Mouse (Mus musculus): ENCODE data around the gene Iqcj. TPM values are rescaled to one million over a fixed set of nuclear protein-coding genes. Genes with fewer than 3 reads are reported as not detected.
A peak's percentile ranks its signal among the peaks of the same experiment; 100 is the strongest.

The Iqcj gene
- polyA plus RNA-seq, 1 experiment from 2014 or later: not detected

- DNase-seq (ENCODE audit: low spot score) (peak; percentile 58), ATAC-seq (ENCODE audit: insufficient read depth, low FRiP score, low TSS enrichment) (no peak)
- WGBS: 49% methylated on average over 9 of the region's 9 CpGs
- Histone ChIP-seq H3K4me2 (ENCODE audit: low read depth) (no peak overlapping the region), H3K4me1 (ENCODE audit: control insufficient read depth, insufficient read depth, low read length) (no peaks in the 10 kb centered on the region), H3K27me3 (ENCODE audit: control insufficient read depth, insufficient read depth, low read length) (no peaks in the 10 kb centered on the region), H3K4me3 (ENCODE audit: low read depth, low read length) (no peak overlapping the region), H3K9me3 (ENCODE audit: control insufficient read depth, low read length) (no peaks in the 10 kb centered on the region), H3K27ac (ENCODE audit: low read depth, low read length) (no peak overlapping the region), H3K36me3 (ENCODE audit: control insufficient read depth, insufficient read depth, low read length) (no peaks in the 10 kb centered on the region), H3K9ac (ENCODE audit: low read length) (no peak overlapping the region)
Measured at GRCm38 (mm10) chr3:68045475-68046416, 153.7 kb downstream of the Iqcj start.

- H3K9ac ChIP-seq (ENCODE audit: low read length): no peak overlapping the region
Measured at GRCm38 (mm10) chr3:68053538-68053937, 161.5 kb downstream of the Iqcj start.

GRCm38 (mm10) chr3:68055071-68055470 lies 163.1 kb downstream of the Iqcj start:
- WGBS: 67% methylated on average over 13 of the region's 13 CpGs

More at GRCm38 (mm10) chr3:68053538-68053937, 161.5 kb downstream of the Iqcj start:
- Histone ChIP-seq H3K4me2 (ENCODE audit: low read depth) (no peak overlapping the region), H3K4me1 (ENCODE audit: control insufficient read depth, insufficient read depth, low read length) (no peaks in the 10 kb centered on the region), H3K9me3 (ENCODE audit: control insufficient read depth, low read length) (no peaks in the 10 kb centered on the region), H3K4me3 (ENCODE audit: low read depth, low read length) (no peak overlapping the region), H3K36me3 (ENCODE audit: control insufficient read depth, insufficient read depth, low read length) (no peaks in the 10 kb centered on the region), H3K27me3 (ENCODE audit: control insufficient read depth, insufficient read depth, low read length) (no peaks in the 10 kb centered on the region), H3K27ac (ENCODE audit: low read depth, low read length) (no peak overlapping the region)
- WGBS: 48% methylated on average over 2 of the region's 2 CpGs
- ATAC-seq (ENCODE audit: insufficient read depth, low FRiP score, low TSS enrichment) (no peak), DNase-seq (ENCODE audit: low spot score) (no peak)

GRCm38 (mm10) chr3:68056373-68057275 lies 164.6 kb downstream of the Iqcj start:
- no peaks in the 10 kb centered on the region for H3K9me3 ChIP-seq (ENCODE audit: control insufficient read depth, low read length)
- DNase-seq (ENCODE audit: low spot score) (peak; percentile 67), ATAC-seq (ENCODE audit: insufficient read depth, low FRiP score, low TSS enrichment) (no peak)
- 0 out of 2 replicates have a peak overlapping the region, but pooled peaks have one; percentile 0 for H3K4me3 ChIP-seq (ENCODE audit: low read depth, low read length)
- 0 out of 2 replicates have a peak overlapping the region, but pooled peaks have one; percentile 5 for H3K4me2 ChIP-seq (ENCODE audit: low read depth)
- H3K9ac ChIP-seq (ENCODE audit: low read length): no peak overlapping the region
- no peaks in the 10 kb centered on the region for H3K4me1 ChIP-seq (ENCODE audit: control insufficient read depth, insufficient read depth, low read length)
- H3K27ac ChIP-seq (ENCODE audit: low read depth, low read length): no peak overlapping the region
- H3K36me3 ChIP-seq (ENCODE audit: control insufficient read depth, insufficient read depth, low read length): no peaks in the 10 kb centered on the region
- no peaks in the 10 kb centered on the region for H3K27me3 ChIP-seq (ENCODE audit: control insufficient read depth, insufficient read depth, low read length)
- 59% methylated on average over 23 of the region's 23 CpGs for WGBS

More at GRCm38 (mm10) chr3:68055071-68055470, 163.1 kb downstream of the Iqcj start:
- Histone ChIP-seq H3K9me3 (ENCODE audit: control insufficient read depth, low read length) (no peaks in the 10 kb centered on the region), H3K27ac (ENCODE audit: low read depth, low read length) (no peak overlapping the region), H3K4me1 (ENCODE audit: control insufficient read depth, insufficient read depth, low read length) (no peaks in the 10 kb centered on the region), H3K27me3 (ENCODE audit: control insufficient read depth, insufficient read depth, low read length) (no peaks in the 10 kb centered on the region), H3K4me3 (ENCODE audit: low read depth, low read length) (no peak overlapping the region), H3K4me2 (ENCODE audit: low read depth) (no peak overlapping the region), H3K36me3 (ENCODE audit: control insufficient read depth, insufficient read depth, low read length) (no peaks in the 10 kb centered on the region), H3K9ac (ENCODE audit: low read length) (no peak overlapping the region)
- no peak for DNase-seq (ENCODE audit: low spot score)
- ATAC-seq (ENCODE audit: insufficient read depth, low FRiP score, low TSS enrichment): no peak

- H3K9ac ChIP-seq (ENCODE audit: low read length): no peak overlapping the region
- DNase-seq (ENCODE audit: low spot score): peak; percentile 39
- 54% methylated on average over 2 of the region's 2 CpGs for WGBS
Measured at GRCm38 (mm10) chr3:68059162-68059800, 167.3 kb downstream of the Iqcj start.

GRCm38 (mm10) chr3:68064731-68065130 lies 172.7 kb downstream of the Iqcj start, which contains the start of gene Schip1:
Gene Schip1, plus strand, starts transcription at chr3:68064802.
- DNase-seq (ENCODE audit: low spot score) (peak; percentile 52), ATAC-seq (ENCODE audit: insufficient read depth, low FRiP score, low TSS enrichment) (no peak)
- WGBS: 42% methylated on average over 12 of the region's 12 CpGs

More at GRCm38 (mm10) chr3:68059162-68059800, 167.3 kb downstream of the Iqcj start:
- no peak overlapping the region for H3K27ac ChIP-seq (ENCODE audit: low read depth, low read length)
- ATAC-seq (ENCODE audit: insufficient read depth, low FRiP score, low TSS enrichment): peak; percentile 61; the same call in 1 of the 2 replicates
- no peaks in the 10 kb centered on the region for H3K36me3 ChIP-seq (ENCODE audit: control insufficient read depth, insufficient read depth, low read length)
- H3K27me3 ChIP-seq (ENCODE audit: control insufficient read depth, insufficient read depth, low read length): no peaks in the 10 kb centered on the region
- no peak overlapping the region for H3K4me2 ChIP-seq (ENCODE audit: low read depth)
- H3K4me3 ChIP-seq (ENCODE audit: low read depth, low read length): no peak overlapping the region
- H3K4me1 ChIP-seq (ENCODE audit: control insufficient read depth, insufficient read depth, low read length): no peaks in the 10 kb centered on the region
- no peaks in the 10 kb centered on the region for H3K9me3 ChIP-seq (ENCODE audit: control insufficient read depth, low read length)

GRCm38 (mm10) chr3:68071395-68072386 lies 179.7 kb downstream of the Iqcj start:
- H3K36me3 ChIP-seq (ENCODE audit: control insufficient read depth, insufficient read depth, low read length): no peaks in the 10 kb centered on the region
- no peak overlapping the region for H3K4me2 ChIP-seq (ENCODE audit: low read depth)
- DNase-seq (ENCODE audit: low spot score) (no peak), ATAC-seq (ENCODE audit: insufficient read depth, low FRiP score, low TSS enrichment) (no peak)
- H3K27ac ChIP-seq (ENCODE audit: low read depth, low read length): no peak overlapping the region
- H3K27me3 ChIP-seq (ENCODE audit: control insufficient read depth, insufficient read depth, low read length): no peaks in the 10 kb centered on the region
- no peaks in the 10 kb centered on the region for H3K4me1 ChIP-seq (ENCODE audit: control insufficient read depth, insufficient read depth, low read length)
- 82% methylated on average over 9 of the region's 9 CpGs for WGBS
- no peak overlapping the region for H3K9ac ChIP-seq (ENCODE audit: low read length)
- H3K4me3 ChIP-seq (ENCODE audit: low read depth, low read length): no peak overlapping the region
- no peaks in the 10 kb centered on the region for H3K9me3 ChIP-seq (ENCODE audit: control insufficient read depth, low read length)

More at GRCm38 (mm10) chr3:68064731-68065130, 172.7 kb downstream of the Iqcj start, which contains the start of gene Schip1:
- H3K4me2 ChIP-seq (ENCODE audit: low read depth): no peak within 1 kb of the TSS
- no peak within 1 kb of the TSS for H3K9ac ChIP-seq (ENCODE audit: low read length)
- H3K36me3 ChIP-seq (ENCODE audit: control insufficient read depth, insufficient read depth, low read length): no peaks in the 10 kb centered on the region
- no peak within 1 kb of the TSS for H3K4me3 ChIP-seq (ENCODE audit: low read depth, low read length)
- no peaks in the 10 kb centered on the region for H3K4me1 ChIP-seq (ENCODE audit: control insufficient read depth, insufficient read depth, low read length)
- H3K27me3 ChIP-seq (ENCODE audit: control insufficient read depth, insufficient read depth, low read length): no peaks in the 10 kb centered on the region
- H3K27ac ChIP-seq (ENCODE audit: low read depth, low read length): no peak within 1 kb of the TSS
- no peaks in the 10 kb centered on the region for H3K9me3 ChIP-seq (ENCODE audit: control insufficient read depth, low read length)
